Comparison of ENCODE assay signal across 10 mouse cellular contexts in the genomic region with DNA sequence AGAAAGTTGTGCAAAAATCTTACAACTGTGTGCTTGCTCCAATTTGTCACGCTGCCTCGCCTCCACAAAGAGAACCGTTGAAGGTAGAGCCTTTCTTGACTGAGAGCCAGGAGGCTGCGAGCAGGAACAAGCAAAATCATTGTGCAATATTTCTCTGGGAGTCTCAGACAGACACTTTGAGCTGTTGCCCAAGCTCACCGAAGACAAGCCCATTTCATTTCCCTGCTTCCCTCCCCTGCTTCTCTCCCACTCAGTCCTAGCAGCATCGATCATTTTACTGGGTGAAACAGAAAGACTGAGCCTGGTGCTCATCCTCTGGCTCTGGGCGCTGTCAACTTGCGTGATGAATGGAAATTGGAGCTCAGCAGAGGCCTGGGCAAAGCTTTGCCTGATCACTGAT. TPM values are rescaled to one million over a fixed set of nuclear protein-coding genes. Genes with fewer than 3 reads are reported as not detected.
DNase-seq lines count a peak whose midpoint lies in the region; ATAC-seq lines count a peak whose summit lies in the region.
"Had no signal": no experiment of that assay in that cellular context is flagged by ENCODE, and none has a peak within 500 bp of the region (broad histone marks: within the 10 kb centered on the region; RNA-seq: fewer than 3 reads in every experiment).

No protein-coding gene starts in this region.

- 27% methylated on average over 8 of the region's 8 CpGs for WGBS in hindbrain, embryonic 13.5 days
- WGBS in liver, embryonic 16.5 days (ENCODE audit: insufficient replicate concordance): 42% methylated on average over 8 of the region's 8 CpGs

- H3K9ac ChIP-seq in hindbrain, embryonic 13.5 days: 0 out of 2 replicates have a peak overlapping the region, but pooled peaks have one; percentile 46
- no peak overlapping the region for H3K9ac ChIP-seq in liver, embryonic 16.5 days (ENCODE audit: low read depth, low read length)
- H3K9ac ChIP-seq: midbrain, embryonic 12.5 days had no signal

- H3K36me3 ChIP-seq in hindbrain, embryonic 13.5 days: no peaks in the 10 kb centered on the region
- H3K36me3 ChIP-seq in liver, embryonic 16.5 days (ENCODE audit: control insufficient read depth, insufficient read depth): no peaks in the 10 kb centered on the region
- H3K36me3 ChIP-seq: midbrain, embryonic 12.5 days had no signal

- H3K4me1 ChIP-seq in hindbrain, embryonic 13.5 days (replicated peaks): peaks cover 35% of the 10 kb centered on the region
- no peaks in the 10 kb centered on the region; the same call in 1 of the 2 replicates for H3K4me1 ChIP-seq in liver, embryonic 16.5 days (ENCODE audit: control insufficient read depth, low read depth, low read length)

- H3K9me3 ChIP-seq in hindbrain, embryonic 13.5 days: no peaks in the 10 kb centered on the region
- no peaks in the 10 kb centered on the region for H3K9me3 ChIP-seq in liver, embryonic 16.5 days (replicated peaks; ENCODE audit: control insufficient read depth, low read length)
- H3K9me3 ChIP-seq: midbrain, embryonic 12.5 days had no signal

- peak overlapping the region; percentile 81 for H3K27ac ChIP-seq in hindbrain, embryonic 13.5 days
- no peak overlapping the region for H3K27ac ChIP-seq in liver, embryonic 16.5 days (ENCODE audit: low read length)
- H3K27ac ChIP-seq: midbrain, embryonic 12.5 days had no signal

- peak; percentile 29 to 47 for DNase-seq in cerebellum, postnatal 25 days
- peak; percentile 62 for DNase-seq in urinary bladder, postnatal 14 days (ENCODE audit: low spot score)
- DNase-seq in urinary bladder, adult 2 months (ENCODE audit: low spot score): no peak
- DNase-seq in right cerebral cortex, adult 2 months (ENCODE audit: low spot score in 2 of 2): peak; percentile 72 to 75

- no peaks in the 10 kb centered on the region for H3K27me3 ChIP-seq in hindbrain, embryonic 13.5 days
- no peaks in the 10 kb centered on the region for H3K27me3 ChIP-seq in liver, embryonic 16.5 days (ENCODE audit: control insufficient read depth, insufficient read depth, low read depth, low read length)
- H3K27me3 ChIP-seq: midbrain, embryonic 12.5 days had no signal

- H3K4me2 ChIP-seq in hindbrain, embryonic 13.5 days: peak overlapping the region; percentile 3; the same call in 1 of the 2 replicates
- H3K4me2 ChIP-seq in liver, embryonic 16.5 days (ENCODE audit: low read depth, low read length): no peak overlapping the region
- H3K4me2 ChIP-seq: midbrain, embryonic 12.5 days had no signal

- no peak overlapping the region for H3K4me3 ChIP-seq in hindbrain, embryonic 13.5 days
- no peak overlapping the region for H3K4me3 ChIP-seq in liver, embryonic 16.5 days (ENCODE audit: low read depth, low read length)
- H3K4me3 ChIP-seq: erythroblast, embryonic 14.5 days; midbrain, embryonic 12.5 days had no signal

- no peak for ATAC-seq in cerebellum, adult (ENCODE audit: insufficient number of reproducible peaks, low FRiP score, low TSS enrichment)
- ATAC-seq in hindbrain, embryonic 13.5 days (ENCODE audit: low FRiP score): peak; percentile 57
- 0 out of 2 replicates have a peak, but pooled peaks have one; percentile 21 for ATAC-seq in liver, embryonic 16.5 days (ENCODE audit: low read depth)
- no peak for ATAC-seq in megakaryocyte-erythroid progenitor cell, adult 5-6 weeks (replicated peaks; ENCODE audit: low FRiP score, low TSS enrichment, poor library complexity, severe bottlenecking)

RNA-seq across cellular contexts. Expression of gene Glce, which starts 14.8 kb away (rescaled TPM):
- 11.1 and 12.6 TPM in 2 replicates for polyA plus RNA-seq in urinary bladder, adult 2 months (2012; rRNA removed)
- 17.7 and 18.1 TPM in 2 replicates for polyA plus RNA-seq in hindbrain, embryonic 13.5 days (2015; fragmentation: Nextera tagmentation; extraction: Ambion mirVana)
- polyA plus RNA-seq in liver, embryonic 16.5 days (2015; fragmentation: Nextera tagmentation; extraction: Ambion mirVana): 5.8 and 6.0 TPM in 2 replicates
- 7.5 and 8.5 TPM in 2 replicates for total RNA-seq in megakaryocyte-erythroid progenitor cell, adult 5-6 weeks (2014; fragmentation: Nextera tagmentation)
- total RNA-seq in megakaryocyte-erythroid progenitor cell, adult 5-6 weeks (2017): 8.3 and 8.4 TPM in 2 replicates

Comparison
In these comparisons a context has a peak if more than half of its experiments do, and no peak if none do; other contexts are left out.
1. ATAC-seq: peak in hindbrain, embryonic 13.5 days (single experiment) and liver, embryonic 16.5 days (single experiment); none in cerebellum, adult (single experiment) and megakaryocyte-erythroid progenitor cell, adult 5-6 weeks (single experiment).